Mouse (Mus musculus) stomach, postnatal 0 days (tissue): ENCODE measurements around the gene Zfp69. TPM values are rescaled to one million over a fixed set of nuclear protein-coding genes. Genes with fewer than 3 reads are reported as not detected.

Experiments
- ATAC-seq: fragments of 200-750 bp; cut with Nextera tagmentation; 2 replicates; pipeline ENCODE4 v1.8.0; 2017; ENCODE audit not compliant: low FRiP score, low TSS enrichment
- DNase-seq: peaks from one replicate; pipeline ENCODE4 v3.0.0-alpha.2; 2016; ENCODE audit warnings: low spot score
- H3K27ac ChIP-seq: fragments of 300-500 bp; sonication (generic); replicated peaks from 2 replicates; pipeline ENCODE4 v1.5.1; 2014; ENCODE audit warnings: mild to moderate bottlenecking, control low read depth
- H3K27me3 ChIP-seq: fragments of 300-500 bp; sonication (generic); 2 replicates; pipeline ENCODE4 v1.6.1; 2014; ENCODE audit warnings: low read length; ENCODE audit not compliant: control insufficient read depth, insufficient read depth
- H3K36me3 ChIP-seq: fragments of 300-500 bp; sonication (generic); 2 replicates; pipeline ENCODE4 v1.6.1; 2014; ENCODE audit warnings: low read length, mixed read lengths; ENCODE audit not compliant: control insufficient read depth, insufficient read depth
- H3K4me1 ChIP-seq: fragments of 300-500 bp; sonication (generic); replicated peaks from 2 replicates; pipeline ENCODE4 v1.6.1; 2014; ENCODE audit warnings: antibody characterized with exemption; ENCODE audit not compliant: control insufficient read depth, insufficient read depth
- H3K4me2 ChIP-seq: fragments of 300-500 bp; sonication (generic); replicated peaks from 2 replicates; pipeline ENCODE4 v1.6.1; 2014; ENCODE audit warnings: low read depth, mild to moderate bottlenecking, control low read depth, moderate library complexity
- H3K4me3 ChIP-seq: fragments of 300-500 bp; sonication (generic); 2 replicates; pipeline ENCODE4 v1.5.1; 2014; ENCODE audit warnings: low read depth, low read length, control low read depth
- H3K9ac ChIP-seq: fragments of 300-500 bp; sonication (generic); 2 replicates; pipeline ENCODE4 v1.6.1; 2014; ENCODE audit warnings: mild to moderate bottlenecking, low read length, control low read depth, mixed read lengths
- H3K9me3 ChIP-seq: fragments of 300-500 bp; sonication (generic); 2 replicates; pipeline ENCODE4 v1.6.1; 2016; ENCODE audit warnings: low read length; ENCODE audit not compliant: control insufficient read depth
- CTCF ChIP-seq: IDR thresholded peaks from 2 replicates; pipeline ENCODE4 v1.5.1; 2016; ENCODE audit warnings: antibody characterized with exemption, low read depth, mild to moderate bottlenecking, moderate library complexity
- EP300 ChIP-seq: optimal IDR thresholded peaks from 2 replicates; pipeline ENCODE3; 2016; ENCODE audit warnings: antibody characterized with exemption
- WGBS: fragments of 180-500 bp; shearing (Covaris S2); extraction: QIAGEN DNeasy Blood & Tissue Kit; methylation state at CpG from one replicate; pipeline ENCODE4 v1.1.7; 2014; 5-methylcytosine and 5-hydroxymethylcytosine counted together
- polyA plus RNA-seq: library from polyadenylated mRNA; unstranded; fragments of >200 nt; fragmentation: Nextera tagmentation; extraction: Ambion mirVana; gene quantifications from 2 replicates; pipeline ENCODE4 v1.2.1, GENCODE M21; 2015

The Zfp69 gene
- polyA plus RNA-seq, 1 experiment from 2014 or later: 1.9 TPM

DNA sequence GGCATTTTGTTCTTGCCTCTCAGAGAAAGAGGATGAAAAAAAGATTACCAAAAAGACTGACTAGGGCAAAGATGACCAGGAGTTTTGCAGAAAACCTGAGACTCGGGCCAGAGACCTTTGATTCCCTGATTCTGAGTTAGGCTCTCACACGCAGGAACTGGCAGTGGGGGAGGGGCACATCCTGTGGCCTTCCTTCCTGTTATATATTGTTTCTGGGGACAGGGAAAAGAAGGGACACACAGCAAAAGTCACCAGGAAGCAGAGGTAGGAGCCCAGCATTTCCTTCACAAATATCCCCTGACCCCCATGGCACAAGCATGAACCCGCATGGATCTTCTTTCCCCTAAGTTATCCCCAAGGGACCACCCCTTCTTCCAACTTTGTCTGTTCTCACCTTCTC is 2.6 kb downstream of the Zfp69 start:
- no peak for ATAC-seq
- H3K9me3 ChIP-seq: no peaks in the 10 kb centered on the region
- H3K36me3 ChIP-seq: peaks cover 4% of the 10 kb centered on the region
- no peaks in the 10 kb centered on the region for H3K4me1 ChIP-seq
- no peak for TF ChIP-seq EP300
- WGBS: 67% methylated on average over 3 of the region's 3 CpGs
- H3K27me3 ChIP-seq: no peaks in the 10 kb centered on the region
- H3K4me2 ChIP-seq: no peak overlapping the region
- no peak overlapping the region for H3K27ac ChIP-seq
- no peak overlapping the region for H3K4me3 ChIP-seq
- H3K9ac ChIP-seq: no peak overlapping the region
- DNase-seq: no peak

DNA sequence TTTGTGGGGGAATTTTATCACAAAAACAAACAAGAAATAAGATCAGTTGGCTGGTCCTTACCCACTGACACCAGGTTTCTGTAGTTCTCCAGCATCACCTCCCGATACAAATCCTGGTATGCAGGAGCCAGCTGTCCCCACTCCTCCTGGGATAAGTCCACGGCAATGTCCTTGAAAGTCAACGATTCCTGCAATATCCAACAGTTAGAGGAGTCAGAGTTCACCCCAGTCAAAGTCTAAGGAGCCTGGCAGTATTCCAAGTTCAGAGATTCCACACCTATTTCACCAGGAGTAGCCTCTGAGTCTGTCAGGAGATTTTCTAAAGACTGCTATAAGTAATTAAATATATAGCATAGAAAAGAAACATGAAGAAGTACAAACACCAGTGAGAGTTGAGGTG is 16.5 kb downstream of the Zfp69 start:
- 70% methylated on average over 3 of the region's 3 CpGs for WGBS
- H3K4me2 ChIP-seq: no peak overlapping the region
- H3K27ac ChIP-seq: no peak overlapping the region
- no peaks in the 10 kb centered on the region for H3K9me3 ChIP-seq
- H3K4me3 ChIP-seq: no peak overlapping the region
- DNase-seq (no peak), ATAC-seq (no peak)
- H3K27me3 ChIP-seq: no peaks in the 10 kb centered on the region
- no peaks in the 10 kb centered on the region for H3K36me3 ChIP-seq
- TF ChIP-seq EP300 (no peak), CTCF (no peak)
- H3K4me1 ChIP-seq: no peaks in the 10 kb centered on the region
- H3K9ac ChIP-seq: no peak overlapping the region

DNA sequence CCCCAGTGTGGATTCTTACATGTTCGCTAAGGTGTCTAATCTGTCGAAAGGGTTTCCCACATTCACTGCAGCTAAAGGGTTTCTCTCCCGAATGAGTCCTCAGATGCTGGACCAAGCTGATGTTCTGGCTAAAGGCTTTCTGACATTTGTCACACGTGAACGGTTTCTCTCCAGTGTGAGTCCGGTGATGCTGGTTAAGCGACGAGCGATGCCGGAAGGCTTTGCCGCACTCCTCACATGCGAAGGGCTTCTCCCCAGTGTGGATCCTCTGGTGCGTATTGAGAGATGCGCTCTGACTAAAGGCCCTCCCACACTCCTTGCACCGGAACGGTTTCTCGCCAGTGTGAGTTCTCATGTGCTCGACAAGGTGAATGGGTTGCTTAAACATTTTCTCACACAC is 20.8 kb downstream of the Zfp69 start:
- TF ChIP-seq CTCF (no peak), EP300 (no peak)
- Histone ChIP-seq H3K27me3 (no peaks in the 10 kb centered on the region), H3K36me3 (no peaks in the 10 kb centered on the region), H3K9me3 (no peaks in the 10 kb centered on the region), H3K4me2 (no peak overlapping the region), H3K27ac (no peak overlapping the region), H3K9ac (no peak overlapping the region), H3K4me3 (no peak overlapping the region), H3K4me1 (no peaks in the 10 kb centered on the region)
- 96% methylated on average over 18 of the region's 18 CpGs for WGBS
- ATAC-seq (no peak), DNase-seq (no peak)

DNA sequence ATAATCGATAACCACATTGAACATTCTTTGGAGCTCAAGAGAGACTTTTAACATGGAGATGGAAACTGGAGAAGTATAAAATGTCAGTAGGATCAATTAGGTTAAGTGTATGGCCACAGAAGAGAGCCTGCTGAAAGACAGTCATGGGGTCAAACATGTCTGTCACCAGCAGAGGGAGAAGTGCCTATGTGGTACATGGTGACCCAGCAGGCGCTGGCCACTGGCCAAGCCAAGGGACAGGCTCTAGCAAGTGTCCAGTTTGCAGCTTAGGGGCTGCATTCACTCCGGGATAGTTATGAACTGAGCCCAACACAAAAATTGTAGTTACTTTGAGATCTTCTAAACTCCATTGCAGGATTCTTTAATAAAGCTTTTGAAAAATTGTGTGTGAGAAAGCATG is 22.8 kb downstream of the Zfp69 start:
- Histone ChIP-seq H3K27me3 (no peaks in the 10 kb centered on the region), H3K9me3 (no peaks in the 10 kb centered on the region), H3K4me1 (no peaks in the 10 kb centered on the region), H3K4me2 (no peak overlapping the region), H3K36me3 (no peaks in the 10 kb centered on the region), H3K9ac (no peak overlapping the region), H3K27ac (no peak overlapping the region), H3K4me3 (no peak overlapping the region)
- no peak for DNase-seq
- TF ChIP-seq CTCF (peak; percentile 25; the same call in 1 of the 2 replicates), EP300 (no peak)
- no peak for ATAC-seq
- 74% methylated on average over 3 of the region's 3 CpGs for WGBS

DNA sequence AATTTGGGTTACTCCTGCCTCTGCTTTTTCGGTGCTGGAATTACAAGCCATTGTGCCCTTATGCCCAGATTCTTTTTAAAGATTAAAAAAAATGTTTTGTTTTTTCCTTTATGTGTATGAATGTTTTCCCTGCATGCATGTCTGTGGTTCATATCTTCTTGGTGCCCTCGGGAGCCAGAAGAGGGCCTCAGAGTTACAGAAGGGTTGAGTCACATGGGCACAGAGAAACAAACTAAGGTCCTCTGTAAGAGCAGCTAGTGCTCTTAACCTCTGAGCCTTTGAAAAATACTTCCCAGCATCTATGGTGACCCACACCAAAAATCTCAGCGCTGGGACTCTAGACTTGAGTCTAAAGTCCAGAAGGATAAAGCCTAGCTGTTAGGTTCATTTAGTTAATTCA is 26.1 kb downstream of the Zfp69 start:
- Histone ChIP-seq H3K4me1 (no peaks in the 10 kb centered on the region), H3K27ac (peak overlapping the region; percentile 90), H3K9me3 (no peaks in the 10 kb centered on the region), H3K36me3 (peaks cover 11% of the 10 kb centered on the region), H3K4me2 (peak overlapping the region; percentile 76), H3K4me3 (peak overlapping the region; percentile 66), H3K9ac (peak overlapping the region; percentile 70), H3K27me3 (no peaks in the 10 kb centered on the region)
- WGBS: 13% methylated on average over 3 of the region's 3 CpGs
- TF ChIP-seq CTCF (peak; percentile 63), EP300 (no peak)
- peak; percentile 61 for ATAC-seq
- peak; percentile 29 for DNase-seq

DNA sequence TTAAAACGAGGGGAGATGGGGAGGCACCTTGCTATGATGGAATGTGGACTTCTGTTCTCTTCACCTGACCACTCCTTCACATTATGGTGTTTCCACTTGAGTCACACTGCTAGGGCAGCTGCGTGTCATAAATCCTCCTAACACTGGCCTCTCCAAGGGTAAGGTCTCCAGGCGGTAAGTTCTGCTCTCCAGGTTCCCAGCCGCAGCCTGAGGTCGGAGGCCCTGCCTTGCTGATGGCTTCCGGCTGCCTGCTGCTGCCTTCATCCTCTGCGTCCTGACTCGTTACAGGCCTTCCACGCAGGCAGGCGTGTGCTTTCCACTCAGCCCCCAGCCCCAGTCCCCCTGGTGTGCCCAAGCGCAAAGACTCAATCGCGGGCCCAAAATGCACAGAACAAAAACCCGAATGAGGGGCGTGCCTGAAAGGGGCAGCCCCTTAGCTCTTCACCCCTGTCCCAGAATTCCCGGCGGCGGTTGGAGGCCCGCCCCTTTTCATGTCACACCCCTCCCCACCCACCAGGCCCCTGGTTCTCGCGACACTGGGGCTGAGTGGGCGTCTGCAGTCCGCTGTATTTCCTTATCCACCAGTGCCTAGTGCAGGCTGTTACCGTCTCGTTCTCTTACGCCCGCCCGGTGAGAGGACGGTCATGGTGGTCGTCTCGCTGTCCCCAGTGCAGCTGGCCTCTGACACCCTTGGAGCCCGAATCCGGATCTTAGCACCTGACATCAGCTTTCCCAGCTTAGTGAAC is 26.8 kb downstream of the Zfp69 start, which contains the start of gene Exo5:
Gene Exo5 (minus strand): TSS at position 464 of the 746 bp plus-strand sequence.
- Histone ChIP-seq H3K4me1 (no peaks in the 10 kb centered on the region), H3K4me2 (peak within 1 kb of the TSS; percentile 76), H3K9ac (peak within 1 kb of the TSS; percentile 85), H3K27ac (peak within 1 kb of the TSS; percentile 90), H3K36me3 (peaks cover 11% of the 10 kb centered on the region), H3K27me3 (no peaks in the 10 kb centered on the region), H3K9me3 (no peaks in the 10 kb centered on the region), H3K4me3 (peak within 1 kb of the TSS; percentile 66)
- WGBS: 1% methylated on average over 33 of the region's 33 CpGs
- TF ChIP-seq CTCF (0 out of 2 replicates have a peak, but pooled peaks have one; percentile 4), EP300 (peak; percentile 97)
- peak; percentile 96 for DNase-seq
- peak; percentile 99 for ATAC-seq
